Mouse (Mus musculus) left cerebral cortex, adult 2 months (tissue): ENCODE results near the gene Capzb. TPM values are rescaled to one million over a fixed set of nuclear protein-coding genes. Genes with fewer than 3 reads are reported as not detected.

Source experiments
- DNase-seq, 2 experiments: peaks; one replicate each; pipeline ENCODE4 v3.0.0; 2021 to 2022; ENCODE audit warnings: low spot score in 2 of 2, mixed read lengths in 1 of 2; ENCODE audit errors: extremely low spot score in 1 of 2
- H3K27ac ChIP-seq: fragments of 200-600 bp; 2 replicates; pipeline ENCODE4 v1.8.1; 2022
- H3K4me3 ChIP-seq: fragments of 200-600 bp; 2 replicates; pipeline ENCODE4 v1.8.1; 2022
- CTCF ChIP-seq: fragments of 200-600 bp; IDR thresholded peaks from 2 replicates; pipeline ENCODE4 v1.8.1; 2022; ENCODE audit warnings: antibody characterized with exemption, mild to moderate bottlenecking, moderate library complexity
- intact Hi-C: fragments of 180-260 bp; cut with DNase I; formaldehyde crosslinking; loops from one replicate; pipeline ENCODE4 v1.15.1; 2025
- total RNA-seq, 2 experiments: library from RNA; stranded (reverse); gene quantifications; 2 replicates each; pipeline ENCODE4 v1.2.3; 2021

Capzb gene
- total RNA-seq, 2 experiments from 2014 or later: 306 to 324 TPM

DNA sequence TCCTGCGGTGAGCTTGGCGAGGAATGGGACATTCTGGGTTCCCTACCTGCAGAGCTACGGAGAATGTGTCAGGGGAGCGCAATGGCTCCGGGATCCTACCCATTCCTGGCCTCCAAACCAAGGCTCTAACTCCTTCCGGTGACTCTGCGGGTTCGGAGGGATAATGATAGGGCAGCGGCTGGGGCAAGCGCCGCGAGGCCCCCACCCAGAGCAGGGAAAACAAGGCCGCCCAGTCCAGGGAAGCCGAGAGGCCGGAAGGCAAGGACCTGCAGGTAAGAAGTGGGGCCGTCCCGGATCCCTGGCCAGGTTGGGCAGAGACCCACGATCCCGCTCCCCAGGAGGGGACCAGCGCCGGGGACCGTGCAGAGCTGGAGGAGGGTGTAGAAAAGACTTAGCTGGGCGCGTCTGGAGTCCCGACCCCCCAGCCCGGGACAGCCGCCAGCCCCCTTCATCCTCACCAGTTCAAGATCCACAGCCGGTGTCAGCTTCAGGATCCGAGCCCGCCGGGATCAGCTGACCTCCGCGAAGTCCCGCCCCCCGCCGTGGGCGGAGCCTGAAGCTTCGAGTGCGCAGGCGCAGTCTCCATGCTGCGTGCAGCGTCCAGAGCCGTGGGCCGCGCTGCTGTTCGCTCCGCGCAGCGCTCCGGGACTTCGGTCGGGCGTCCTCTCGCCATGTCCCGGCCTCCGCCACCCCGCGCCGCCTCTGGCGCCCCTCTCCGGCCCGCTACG lies 117.6 kb downstream of the Capzb start, which contains the start of the genes Pqlc2 and Akr7a5:
Pqlc2 (minus strand) TSS at position 538 of the 728 bp plus-strand sequence.
Akr7a5 (plus strand) TSS at position 574 of the 728 bp plus-strand sequence.
- no peak for TF ChIP-seq CTCF
- intact Hi-C loops: loop anchor here (1.0 kb wide), 1 partner anchor 21 kb away; no protein-coding TSS in a partner anchor

DNA sequence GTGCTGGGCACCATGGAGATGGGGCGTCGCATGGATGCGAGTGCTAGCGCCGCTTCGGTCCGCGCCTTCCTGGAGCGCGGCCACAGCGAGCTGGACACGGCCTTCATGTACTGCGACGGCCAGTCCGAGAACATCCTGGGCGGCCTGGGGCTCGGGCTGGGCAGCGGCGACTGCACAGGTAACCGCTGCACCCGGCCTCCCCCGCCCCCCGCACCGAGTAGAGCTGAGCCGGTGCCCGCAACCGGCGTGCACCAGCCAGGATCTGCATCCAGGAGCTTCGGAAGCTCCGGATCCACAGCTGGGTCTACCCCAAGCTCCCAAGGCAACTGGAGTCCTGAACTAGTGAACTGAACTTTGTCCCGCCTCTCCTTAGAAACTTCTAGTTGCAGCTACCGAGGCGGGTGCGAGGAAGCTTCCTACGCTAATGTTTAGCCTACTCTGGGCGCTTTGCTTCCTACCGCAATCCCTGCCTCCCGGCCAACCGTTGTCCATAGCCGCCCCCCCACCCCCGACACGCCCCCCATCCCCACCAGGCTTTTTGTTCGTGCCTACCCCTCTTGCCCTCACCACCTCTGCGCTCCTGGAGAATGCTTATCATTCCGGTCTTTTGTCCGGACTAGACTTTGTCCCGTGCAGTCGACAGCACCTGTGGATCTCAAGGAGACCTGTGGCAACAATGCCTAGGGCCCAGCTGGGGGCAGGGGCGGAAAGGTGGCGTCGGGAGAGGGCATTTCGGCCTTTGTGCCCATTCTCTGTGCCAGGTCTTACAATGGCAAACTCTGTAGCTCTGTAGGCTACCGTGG lies 118.4 kb downstream of the Capzb start:
- Histone ChIP-seq H3K4me3 (peak overlapping the region; percentile 98), H3K27ac (peak overlapping the region; percentile 91)
- intact Hi-C loops: loop anchor here (1.0 kb wide), 1 partner anchor 22 kb away; no protein-coding TSS in a partner anchor
- DNase-seq: peak in 1 of 2 experiments; percentile 5
- no peak; the same call in 1 of the 2 replicates for TF ChIP-seq CTCF

More for the DNA sequence above, 117.6 kb downstream of the Capzb start, which contains the start of the genes Pqlc2 and Akr7a5:
- Histone ChIP-seq H3K4me3 (peak within 1 kb of the TSS; percentile 98), H3K27ac (peak within 1 kb of the TSS; percentile 91)
- peak; percentile 98 to 99 for DNase-seq

DNA sequence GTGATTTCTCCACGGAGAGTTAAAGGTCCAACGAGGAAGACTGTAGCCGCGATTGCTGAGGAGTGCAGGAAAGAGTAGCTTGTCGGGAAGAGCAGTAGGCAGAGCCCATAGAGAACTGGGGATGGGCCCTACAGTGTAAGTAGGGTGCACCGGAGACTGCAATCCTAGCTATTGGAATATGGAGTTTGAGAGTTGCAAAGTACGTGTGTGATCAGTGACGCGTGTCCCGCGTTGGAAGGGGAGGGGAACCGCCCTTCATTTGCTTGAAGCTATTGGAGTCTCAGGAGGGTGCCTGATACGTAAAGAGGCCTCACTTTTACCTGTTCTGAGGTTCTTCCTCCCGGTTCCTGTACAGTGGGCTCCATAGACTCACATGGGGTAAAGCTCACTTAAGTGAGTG lies 119.0 kb downstream of the Capzb start:
- intact Hi-C loops: no loop called here
- no peak for TF ChIP-seq CTCF
- peak overlapping the region; percentile 98 for H3K4me3 ChIP-seq
- no peak overlapping the region for H3K27ac ChIP-seq
- no peak for DNase-seq

DNA sequence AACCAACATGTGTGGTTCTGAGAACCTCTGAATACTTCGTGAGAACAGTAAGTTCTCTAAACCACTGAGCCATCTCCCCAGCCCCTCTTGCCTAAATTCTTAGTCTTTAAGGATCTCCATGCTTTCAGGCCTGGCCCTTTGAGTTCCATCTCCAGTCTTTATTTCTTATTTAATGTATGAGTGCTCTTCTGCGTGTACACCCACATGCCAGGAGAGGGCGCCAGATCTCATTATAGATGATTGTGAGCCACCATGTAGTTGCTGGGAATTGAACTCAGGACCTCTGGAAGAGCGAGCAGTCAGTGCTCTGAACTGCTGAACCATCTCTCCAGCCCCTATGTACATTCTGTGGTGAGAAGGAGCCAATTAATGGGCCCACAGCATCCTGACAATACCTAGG lies 119.9 kb downstream of the Capzb start:
- peak in 1 of 2 experiments; percentile 7 for DNase-seq
- intact Hi-C loops: no loop called here
- H3K4me3 ChIP-seq: no peak overlapping the region
- no peak overlapping the region for H3K27ac ChIP-seq
- peak; percentile 60 for TF ChIP-seq CTCF

DNA sequence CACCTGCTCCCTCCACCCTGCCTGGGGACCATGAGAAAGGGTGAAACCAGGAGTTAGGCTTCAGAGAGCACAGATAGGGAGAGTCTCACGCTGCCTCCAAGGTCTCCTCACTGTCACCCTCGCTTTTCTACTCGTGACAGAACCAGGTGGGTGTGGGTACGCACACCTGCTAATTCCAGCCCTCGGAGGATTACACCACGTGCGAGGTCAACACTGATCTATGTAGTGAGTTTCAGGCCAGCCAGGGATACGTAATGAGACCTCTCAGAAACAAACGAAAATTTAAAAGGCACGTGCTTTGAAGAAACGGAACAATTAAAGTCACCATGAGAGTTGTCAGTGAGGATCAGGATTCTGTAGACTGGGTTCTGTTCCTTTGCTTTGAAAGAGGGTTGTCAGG lies 125.8 kb downstream of the Capzb start:
- intact Hi-C loops: no loop called here
- Histone ChIP-seq H3K27ac (no peak overlapping the region), H3K4me3 (no peak overlapping the region)
- TF ChIP-seq CTCF: no peak
- DNase-seq: no peak

DNA sequence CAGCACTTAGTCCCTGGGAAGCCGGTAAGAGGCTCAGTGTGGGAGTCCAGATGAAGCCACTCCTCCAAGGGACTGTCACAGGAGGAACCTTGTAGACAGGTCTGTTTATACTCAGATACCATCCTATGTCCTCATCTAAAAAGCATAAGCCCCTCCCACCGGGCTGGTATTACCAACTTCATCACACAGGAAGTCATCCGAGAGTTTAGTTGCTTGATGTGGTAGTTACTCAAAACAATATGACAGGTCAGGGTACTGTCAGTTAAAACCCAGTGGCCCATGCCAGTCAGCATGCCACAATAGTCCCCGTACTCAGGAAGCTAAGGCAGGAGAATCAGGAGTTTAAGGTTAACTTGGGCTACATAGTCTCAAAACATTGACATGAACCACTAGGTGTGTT lies 127.0 kb downstream of the Capzb start:
- intact Hi-C loops: no loop called here
- no peak for TF ChIP-seq CTCF
- no peak overlapping the region for H3K4me3 ChIP-seq
- no peak for DNase-seq
- no peak overlapping the region for H3K27ac ChIP-seq

DNA sequence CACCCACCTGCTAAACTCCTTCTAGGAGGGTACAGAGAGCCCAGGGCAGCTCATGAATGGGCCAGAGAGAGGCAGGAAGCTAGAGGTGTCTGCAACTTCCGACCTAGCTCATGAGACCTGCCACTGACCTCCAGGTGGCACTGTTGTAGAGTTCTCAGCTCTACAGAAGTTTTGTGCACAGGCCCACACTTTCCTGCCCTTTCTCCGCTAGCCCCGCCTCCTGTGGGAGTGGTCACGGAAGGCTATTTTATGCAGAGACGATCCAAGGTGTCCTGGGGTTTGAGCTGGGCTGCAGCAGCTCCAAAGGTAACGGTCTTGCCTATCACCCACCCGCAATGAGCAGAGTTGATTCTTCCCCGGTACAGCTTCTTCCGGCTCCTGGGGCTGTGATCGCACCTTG lies 137.9 kb downstream of the Capzb start:
- H3K27ac ChIP-seq: no peak overlapping the region
- DNase-seq: peak in 1 of 2 experiments; percentile 29
- intact Hi-C loops: loop anchor here (10.0 kb wide), 1 partner anchor 406 kb away; no protein-coding TSS in a partner anchor
- H3K4me3 ChIP-seq: no peak overlapping the region
- peak; percentile 51 for TF ChIP-seq CTCF

DNA sequence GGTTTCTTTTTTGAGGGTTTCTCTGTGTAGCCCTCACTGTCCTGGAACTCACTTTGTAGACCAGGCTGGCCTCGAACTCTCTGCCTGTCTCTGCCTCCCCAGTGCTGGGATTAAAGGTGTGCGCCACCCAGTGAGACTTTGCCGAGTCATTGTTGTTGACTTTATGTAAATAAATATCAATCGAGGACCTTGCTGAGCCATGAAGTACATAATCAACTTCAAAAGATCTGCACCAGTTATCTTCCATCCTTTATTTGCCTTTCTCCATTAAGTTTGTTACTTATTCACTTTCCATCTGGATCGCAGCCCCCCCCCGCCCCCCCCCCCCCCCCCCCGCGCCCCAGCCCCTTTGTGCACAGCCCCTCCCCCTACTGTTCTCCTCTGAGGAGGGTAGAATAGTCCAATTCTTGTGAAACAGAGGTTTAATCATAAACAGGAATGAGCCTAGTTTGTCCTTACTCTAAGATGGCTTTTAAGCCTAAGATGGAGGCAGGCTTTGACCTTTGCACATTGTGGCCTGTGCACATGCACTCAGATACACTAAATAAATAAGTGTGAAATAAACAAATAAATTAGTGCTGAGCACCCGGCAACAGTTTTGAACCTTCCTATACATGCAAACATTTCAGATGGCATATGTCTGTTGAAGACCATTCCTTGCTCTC lies 142.1 kb downstream of the Capzb start:
- no peak overlapping the region for H3K27ac ChIP-seq
- no peak overlapping the region for H3K4me3 ChIP-seq
- TF ChIP-seq CTCF: no peak
- DNase-seq: no peak
- intact Hi-C loops: loop anchor here (10.0 kb wide), 1 partner anchor 410 kb away; no protein-coding TSS in a partner anchor

DNA sequence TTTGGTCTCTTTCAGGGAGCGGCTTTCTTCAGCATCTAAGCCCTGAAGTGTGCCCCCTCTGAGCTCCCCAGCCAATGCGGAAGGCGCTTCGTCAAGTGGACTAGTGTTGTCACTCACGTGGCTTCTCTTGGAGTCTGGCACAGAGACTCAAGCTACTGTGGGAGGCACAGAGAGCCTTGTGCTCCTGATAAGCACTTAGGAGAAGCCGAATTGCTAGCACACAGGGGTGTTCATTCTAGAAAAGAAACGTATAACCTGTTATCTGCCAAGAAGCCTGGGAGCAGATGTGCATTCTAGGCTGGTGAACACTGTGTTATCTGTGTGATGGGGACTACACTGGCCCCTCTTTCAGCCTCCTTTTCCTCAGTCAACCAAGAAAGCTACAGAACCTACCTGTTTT lies 142.8 kb downstream of the Capzb start:
- intact Hi-C loops: loop anchor here (10.0 kb wide), 1 partner anchor 411 kb away; no protein-coding TSS in a partner anchor
- no peak for TF ChIP-seq CTCF
- no peak overlapping the region for H3K4me3 ChIP-seq
- no peak for DNase-seq
- no peak overlapping the region for H3K27ac ChIP-seq

DNA sequence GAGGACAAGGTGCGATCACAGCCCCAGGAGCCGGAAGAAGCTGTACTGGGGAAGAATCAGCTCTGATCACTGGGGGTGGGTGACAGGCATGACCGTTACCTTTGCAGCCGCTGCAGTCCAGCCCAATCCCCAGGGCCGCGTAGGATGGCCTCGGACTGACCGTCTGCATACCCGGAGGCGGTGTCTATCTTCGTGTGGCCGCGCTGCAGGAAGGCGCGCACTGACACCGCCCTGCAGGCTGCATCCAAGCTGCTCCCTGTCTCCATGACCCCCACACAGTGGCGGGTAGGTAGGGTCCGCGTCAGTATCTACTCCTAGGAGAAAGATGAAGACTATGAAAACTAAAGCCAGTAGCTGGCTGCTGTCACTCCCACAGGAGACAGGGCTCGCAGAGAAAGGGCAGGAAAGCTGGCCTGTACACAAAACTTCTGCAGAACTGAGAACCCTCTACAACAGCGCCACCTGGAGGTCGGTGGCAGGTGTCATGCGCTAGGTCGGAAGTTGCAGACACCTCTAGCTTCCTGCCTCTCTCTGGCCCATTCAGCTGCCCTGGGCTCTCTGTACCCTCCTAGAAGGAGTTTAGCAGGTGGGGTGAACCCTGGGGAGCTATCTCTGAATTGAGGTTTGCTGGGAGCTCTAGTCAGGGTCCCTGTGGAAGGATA lies 144.3 kb downstream of the Capzb start:
- intact Hi-C loops: loop anchor here (2.0 to 10.0 kb wide), 2 partner anchors 250 to 412 kb away; no protein-coding TSS in a partner anchor
- TF ChIP-seq CTCF: peak; percentile 69
- H3K27ac ChIP-seq: no peak overlapping the region
- peak; percentile 49 to 68 for DNase-seq
- H3K4me3 ChIP-seq: no peak overlapping the region

DNA sequence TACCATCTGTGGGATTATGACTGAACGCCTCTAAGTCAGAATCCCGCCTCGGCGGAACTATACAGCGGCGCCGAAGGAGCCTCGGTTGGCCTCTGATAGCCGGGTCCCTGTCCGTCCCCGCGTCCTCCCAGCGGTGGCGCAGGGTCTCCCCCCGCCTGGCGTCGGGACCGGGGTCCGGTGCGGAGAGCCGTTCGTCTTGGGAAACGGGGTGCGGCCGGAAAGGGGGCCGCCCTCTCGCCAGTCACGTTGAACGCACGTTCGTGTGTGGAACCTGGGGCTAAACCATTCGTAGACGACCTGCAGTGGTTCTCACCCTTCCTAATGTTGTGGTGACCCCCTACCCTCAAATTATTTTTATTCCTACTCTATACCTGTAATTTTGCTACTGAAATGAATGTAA lies 145.4 kb downstream of the Capzb start:
- H3K4me3 ChIP-seq: no peak overlapping the region
- intact Hi-C loops: loop anchor here (10.0 kb wide), 1 partner anchor 413 kb away; no protein-coding TSS in a partner anchor
- H3K27ac ChIP-seq: no peak overlapping the region
- TF ChIP-seq CTCF: no peak
- no peak for DNase-seq
